Mouse (Mus musculus): Measurements from ENCODE around the gene Qpct. TPM values are rescaled to one million over a fixed set of nuclear protein-coding genes. Genes with fewer than 3 reads are reported as not detected.

Qpct gene
- polyA plus RNA-seq, 1 experiment, result not detected

GRCm38 (mm10) chr17:79133740-79134139 is 82.0 kb downstream of the Qpct start:
- WGBS, result 71% methylated on average over 8 of the region's 8 CpGs
- no peak for TF ChIP-seq CTCF (IDR thresholded peaks at IDR 0.05; ENCODE audit: insufficient read depth, low read depth, low read length)
- Histone ChIP-seq H3K4me3 (ENCODE audit: insufficient read depth, low read depth, low read length) (no peak overlapping the region), H3K27ac (ENCODE audit: insufficient read depth, low read depth, low read length) (no peak overlapping the region), H3K4me1 (ENCODE audit: control insufficient read depth, insufficient read depth, low read length) (no peaks in the 10 kb centered on the region)

DNA sequence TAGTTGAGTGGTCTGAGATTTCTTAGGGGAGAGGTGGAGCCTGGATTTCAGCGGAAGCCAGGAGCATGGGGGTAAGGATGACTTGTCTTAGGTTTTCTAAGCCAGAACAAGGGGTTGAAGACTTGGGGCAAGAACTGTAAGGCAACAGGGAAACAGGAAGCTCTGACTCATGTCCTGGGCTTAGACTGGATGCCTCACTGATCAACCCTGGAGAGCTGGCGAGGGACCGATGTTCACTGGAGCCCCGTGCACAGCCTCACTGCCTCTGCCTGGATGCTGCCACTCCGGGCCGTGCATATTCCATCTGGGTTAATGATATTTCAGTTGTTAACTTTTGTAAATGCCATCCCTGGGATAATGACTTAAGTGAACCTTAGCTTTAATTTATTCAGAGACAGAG is 84.1 kb downstream of the Qpct start:
- Histone ChIP-seq H3K4me1 (ENCODE audit: control insufficient read depth, insufficient read depth, low read length) (no peaks in the 10 kb centered on the region), H3K27ac (ENCODE audit: insufficient read depth, low read depth, low read length) (no peak overlapping the region), H3K4me3 (ENCODE audit: insufficient read depth, low read depth, low read length) (no peak overlapping the region)
- no peak for TF ChIP-seq POLR2A (IDR thresholded peaks at IDR 0.05; ENCODE audit: insufficient read depth, low read depth, low read length)
- no peak for TF ChIP-seq CTCF (IDR thresholded peaks at IDR 0.05; ENCODE audit: insufficient read depth, low read depth, low read length)
- WGBS, result 76% methylated on average over 6 of the region's 6 CpGs

GRCm38 (mm10) chr17:79136401-79136800 is 84.7 kb downstream of the Qpct start:
- H3K27ac ChIP-seq (ENCODE audit: insufficient read depth, low read depth, low read length), result no peak overlapping the region
- H3K4me3 ChIP-seq (ENCODE audit: insufficient read depth, low read depth, low read length), result no peak overlapping the region
- 83% methylated on average over 2 of the region's 2 CpGs for WGBS
- H3K4me1 ChIP-seq (ENCODE audit: control insufficient read depth, insufficient read depth, low read length), result no peaks in the 10 kb centered on the region
- no peak for TF ChIP-seq POLR2A (IDR thresholded peaks at IDR 0.05; ENCODE audit: insufficient read depth, low read depth, low read length)

Other genes with a start within 250 kb of the Qpct start
- gene Heatr5b, start 216.5 kb upstream of the Qpct start, polyA plus RNA-seq (2012; ENCODE audit: insufficient read depth, insufficient read length, low replicate concordance, missing spikeins), result 184 TPM in 1 of 2 replicates, not detected in the other
- not detected in 2 replicates for gene Gpatch11, start 216.3 kb upstream of the Qpct start, polyA plus RNA-seq (2012; ENCODE audit: insufficient read depth, insufficient read length, low replicate concordance, missing spikeins)
- not detected in 2 replicates for gene Eif2ak2, start 169.3 kb upstream of the Qpct start, polyA plus RNA-seq (2012; ENCODE audit: insufficient read depth, insufficient read length, low replicate concordance, missing spikeins)
- gene Sult6b1, start 144.9 kb upstream of the Qpct start, polyA plus RNA-seq (2012; ENCODE audit: insufficient read depth, insufficient read length, low replicate concordance, missing spikeins), result not detected in 2 replicates
- gene Cebpzos, start 135.4 kb upstream of the Qpct start, polyA plus RNA-seq (2012; ENCODE audit: insufficient read depth, insufficient read length, low replicate concordance, missing spikeins), result not detected in 2 replicates
- gene Cebpz, start 114.8 kb upstream of the Qpct start, polyA plus RNA-seq (2012; ENCODE audit: insufficient read depth, insufficient read length, low replicate concordance, missing spikeins), result not detected in 2 replicates
- not detected in 2 replicates for gene Ndufaf7, start 114.8 kb upstream of the Qpct start, polyA plus RNA-seq (2012; ENCODE audit: insufficient read depth, insufficient read length, low replicate concordance, missing spikeins)
- not detected in 2 replicates for gene Prkd3, start 31.1 kb upstream of the Qpct start, polyA plus RNA-seq (2012; ENCODE audit: insufficient read depth, insufficient read length, low replicate concordance, missing spikeins)